Mouse (Mus musculus): ENCODE results near the gene Cyp2u1. TPM values are rescaled to one million over a fixed set of nuclear protein-coding genes. Genes with fewer than 3 reads are reported as not detected.
A peak's percentile ranks its signal among the peaks of the same experiment; 100 is the strongest.

The Cyp2u1 gene
- polyA plus RNA-seq, 1 experiment from 2014 or later = 2.3 TPM

GRCm38 (mm10) chr3:131303320-131303714, 290 bp upstream of the Cyp2u1 start:
- peak overlapping the region; percentile 74 for H3K4me3 ChIP-seq
- peak; percentile 22; the same call in 1 of the 2 replicates for ATAC-seq (ENCODE audit: insufficient number of reproducible peaks, insufficient read depth, low FRiP score, low TSS enrichment)
- no peaks in the 10 kb centered on the region for H3K36me3 ChIP-seq
- H3K9ac ChIP-seq = no peak overlapping the region; the same call in 1 of the 2 replicates
- H3K9me3 ChIP-seq = no peaks in the 10 kb centered on the region
- no peak overlapping the region for H3K27ac ChIP-seq
- WGBS = 18% methylated on average over 5 of the region's 5 CpGs
- no peaks in the 10 kb centered on the region for H3K27me3 ChIP-seq
- H3K4me2 ChIP-seq (replicated peaks) = peak overlapping the region; percentile 97
- 0 out of 2 replicates have a peak, but pooled peaks cover 2% of the 10 kb centered on the region for H3K4me1 ChIP-seq

- Histone ChIP-seq H3K4me1 (0 out of 2 replicates have a peak, but pooled peaks cover 10% of the 10 kb centered on the region), H3K4me3 (no peak overlapping the region), H3K36me3 (no peaks in the 10 kb centered on the region), H3K27me3 (no peaks in the 10 kb centered on the region), H3K9me3 (no peaks in the 10 kb centered on the region), H3K4me2 (replicated peaks) (no peak overlapping the region), H3K27ac (no peak overlapping the region), H3K9ac (no peak overlapping the region)
- 12% methylated on average over 6 of the region's 6 CpGs for WGBS
- ATAC-seq (ENCODE audit: insufficient number of reproducible peaks, insufficient read depth, low FRiP score, low TSS enrichment) = no peak
Measured at GRCm38 (mm10) chr3:131299908-131300307, 3.1 kb downstream of the Cyp2u1 start.

GRCm38 (mm10) chr3:131299078-131299477, 3.9 kb downstream of the Cyp2u1 start:
- Histone ChIP-seq H3K27me3 (no peaks in the 10 kb centered on the region), H3K4me3 (no peak overlapping the region), H3K9me3 (no peaks in the 10 kb centered on the region), H3K4me1 (0 out of 2 replicates have a peak, but pooled peaks cover 10% of the 10 kb centered on the region), H3K36me3 (no peaks in the 10 kb centered on the region), H3K27ac (no peak overlapping the region), H3K4me2 (replicated peaks) (no peak overlapping the region), H3K9ac (no peak overlapping the region)
- WGBS = 80% methylated on average over 9 of the region's 9 CpGs
- no peak for ATAC-seq (ENCODE audit: insufficient number of reproducible peaks, insufficient read depth, low FRiP score, low TSS enrichment)

GRCm38 (mm10) chr3:131296893-131297292, 6.1 kb downstream of the Cyp2u1 start:
- no peaks in the 10 kb centered on the region for H3K27me3 ChIP-seq
- no peak overlapping the region for H3K27ac ChIP-seq
- 0 out of 2 replicates have a peak, but pooled peaks cover 10% of the 10 kb centered on the region for H3K4me1 ChIP-seq
- H3K9me3 ChIP-seq = no peaks in the 10 kb centered on the region
- no peak overlapping the region for H3K4me2 ChIP-seq (replicated peaks)
- no peaks in the 10 kb centered on the region for H3K36me3 ChIP-seq
- no peak for ATAC-seq (ENCODE audit: insufficient number of reproducible peaks, insufficient read depth, low FRiP score, low TSS enrichment)
- H3K9ac ChIP-seq = no peak overlapping the region
- WGBS = 88% methylated on average over 7 of the region's 7 CpGs
- no peak overlapping the region for H3K4me3 ChIP-seq

- Histone ChIP-seq H3K36me3 (no peaks in the 10 kb centered on the region), H3K27me3 (no peaks in the 10 kb centered on the region), H3K4me3 (no peak overlapping the region), H3K9ac (no peak overlapping the region), H3K4me2 (replicated peaks) (no peak overlapping the region), H3K27ac (no peak overlapping the region), H3K9me3 (no peaks in the 10 kb centered on the region), H3K4me1 (0 out of 2 replicates have a peak, but pooled peaks cover 10% of the 10 kb centered on the region)
- 82% methylated on average over 12 of the region's 12 CpGs for WGBS
- ATAC-seq (ENCODE audit: insufficient number of reproducible peaks, insufficient read depth, low FRiP score, low TSS enrichment) = no peak
Measured at GRCm38 (mm10) chr3:131295513-131296200, 7.4 kb downstream of the Cyp2u1 start.

- Histone ChIP-seq H3K4me1 (0 out of 2 replicates have a peak, but pooled peaks cover 10% of the 10 kb centered on the region), H3K9ac (no peak overlapping the region), H3K27ac (no peak overlapping the region), H3K36me3 (no peaks in the 10 kb centered on the region), H3K4me3 (no peak overlapping the region), H3K4me2 (replicated peaks) (no peak overlapping the region), H3K27me3 (no peaks in the 10 kb centered on the region), H3K9me3 (no peaks in the 10 kb centered on the region)
- no peak for ATAC-seq (ENCODE audit: insufficient number of reproducible peaks, insufficient read depth, low FRiP score, low TSS enrichment)
- 58% methylated on average over 3 of the region's 3 CpGs for WGBS
Measured at GRCm38 (mm10) chr3:131294503-131294902, 8.5 kb downstream of the Cyp2u1 start.

GRCm38 (mm10) chr3:131292959-131293358, 10.1 kb downstream of the Cyp2u1 start:
- ATAC-seq (ENCODE audit: insufficient number of reproducible peaks, insufficient read depth, low FRiP score, low TSS enrichment) = no peak
- Histone ChIP-seq H3K4me1 (0 out of 2 replicates have a peak, but pooled peaks cover 4% of the 10 kb centered on the region), H3K27me3 (no peaks in the 10 kb centered on the region), H3K9me3 (no peaks in the 10 kb centered on the region), H3K9ac (no peak overlapping the region), H3K27ac (no peak overlapping the region), H3K36me3 (no peaks in the 10 kb centered on the region), H3K4me3 (no peak overlapping the region), H3K4me2 (replicated peaks) (no peak overlapping the region)
- 63% methylated on average over 3 of the region's 3 CpGs for WGBS

- Histone ChIP-seq H3K4me1 (no peaks in the 10 kb centered on the region), H3K27ac (no peak overlapping the region), H3K27me3 (no peaks in the 10 kb centered on the region), H3K9ac (no peak overlapping the region), H3K4me3 (no peak overlapping the region), H3K36me3 (no peaks in the 10 kb centered on the region), H3K9me3 (no peaks in the 10 kb centered on the region), H3K4me2 (replicated peaks) (no peak overlapping the region)
- ATAC-seq (ENCODE audit: insufficient number of reproducible peaks, insufficient read depth, low FRiP score, low TSS enrichment) = no peak
- WGBS = 90% methylated on average over 2 of the region's 2 CpGs
Measured at GRCm38 (mm10) chr3:131292349-131292748, 10.7 kb downstream of the Cyp2u1 start.

- no peak overlapping the region for H3K27ac ChIP-seq
- no peak overlapping the region for H3K9ac ChIP-seq
- H3K4me1 ChIP-seq = no peaks in the 10 kb centered on the region
- no peak overlapping the region for H3K4me3 ChIP-seq
- no peaks in the 10 kb centered on the region for H3K36me3 ChIP-seq
- no peaks in the 10 kb centered on the region for H3K9me3 ChIP-seq
- H3K4me2 ChIP-seq (replicated peaks) = no peak overlapping the region
- no peak for ATAC-seq (ENCODE audit: insufficient number of reproducible peaks, insufficient read depth, low FRiP score, low TSS enrichment)
- no peaks in the 10 kb centered on the region for H3K27me3 ChIP-seq
- 89% methylated on average over 4 of the region's 4 CpGs for WGBS
Measured at GRCm38 (mm10) chr3:131291890-131292289, 11.1 kb downstream of the Cyp2u1 start.

GRCm38 (mm10) chr3:131274151-131274550, 28.9 kb downstream of the Cyp2u1 start:
- Histone ChIP-seq H3K27ac (no peak overlapping the region), H3K4me1 (peaks cover 24% of the 10 kb centered on the region), H3K36me3 (no peaks in the 10 kb centered on the region), H3K4me3 (no peak overlapping the region), H3K9ac (no peak overlapping the region), H3K27me3 (no peaks in the 10 kb centered on the region), H3K9me3 (no peaks in the 10 kb centered on the region), H3K4me2 (replicated peaks) (no peak overlapping the region)
- WGBS = 83% methylated on average over 4 of the region's 4 CpGs
- no peak for ATAC-seq (ENCODE audit: insufficient number of reproducible peaks, insufficient read depth, low FRiP score, low TSS enrichment)

- H3K4me1 ChIP-seq = peaks cover 24% of the 10 kb centered on the region
- H3K9me3 ChIP-seq = no peaks in the 10 kb centered on the region
- peak overlapping the region; percentile 68 for H3K4me2 ChIP-seq (replicated peaks)
- peak overlapping the region; percentile 55 for H3K27ac ChIP-seq
- ATAC-seq (ENCODE audit: insufficient number of reproducible peaks, insufficient read depth, low FRiP score, low TSS enrichment) = no peak; the same call in 1 of the 2 replicates
- no peaks in the 10 kb centered on the region for H3K36me3 ChIP-seq
- H3K27me3 ChIP-seq = no peaks in the 10 kb centered on the region
- no peak overlapping the region for H3K9ac ChIP-seq
- peak overlapping the region; percentile 53 for H3K4me3 ChIP-seq
- whole genome bisulfite sequencing = 29% methylated on average over 10 of the region's 10 CpGs
Measured at GRCm38 (mm10) chr3:131272374-131273100, 30.5 kb downstream of the Cyp2u1 start.

Data from embryonic facial prominence, embryonic 12.5 days (tissue).